Mouse (Mus musculus) liver, postnatal 0 days (tissue): ENCODE data around the gene Kif24.

Experiments used
- CTCF ChIP-seq: sonication (generic); IDR thresholded peaks from 2 replicates; pipeline ENCODE4 v1.5.1; 2016; ENCODE audit warnings: antibody characterized with exemption, low read depth
- EP300 ChIP-seq: IDR thresholded peaks from 2 replicates; pipeline ENCODE4 v1.6.1; 2016; ENCODE audit warnings: antibody characterized with exemption, low read depth, mild to moderate bottlenecking

DNA sequence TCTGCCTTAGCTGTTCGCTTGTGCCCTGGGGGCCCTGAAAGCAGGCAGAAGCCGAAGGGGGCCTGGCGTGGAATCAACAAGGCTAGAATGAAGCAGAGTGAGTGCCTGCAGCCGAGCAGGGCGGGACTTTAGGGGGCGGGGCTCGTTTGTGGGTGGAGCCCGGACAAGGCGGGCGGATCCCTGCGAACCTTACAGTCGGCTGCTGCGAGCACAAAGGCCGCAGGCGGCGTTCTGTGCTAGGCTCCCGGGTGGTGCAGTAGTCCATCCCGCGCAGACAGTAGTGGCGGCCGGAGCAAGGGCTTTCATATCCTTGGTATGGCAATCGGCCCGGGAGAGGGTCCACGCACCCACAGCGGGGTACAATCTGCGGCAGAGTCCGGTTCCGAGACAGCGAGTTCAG, 42.2 kb upstream of the Kif24 start:
- TF ChIP-seq CTCF = no peak
- no peak for TF ChIP-seq EP300
